Mouse (Mus musculus): ENCODE measurements around the gene Patl2. TPM values are rescaled to one million over a fixed set of nuclear protein-coding genes. Genes with fewer than 3 reads are reported as not detected.

The Patl2 gene
- polyA plus RNA-seq, 1 experiment = 0.86 TPM

DNA sequence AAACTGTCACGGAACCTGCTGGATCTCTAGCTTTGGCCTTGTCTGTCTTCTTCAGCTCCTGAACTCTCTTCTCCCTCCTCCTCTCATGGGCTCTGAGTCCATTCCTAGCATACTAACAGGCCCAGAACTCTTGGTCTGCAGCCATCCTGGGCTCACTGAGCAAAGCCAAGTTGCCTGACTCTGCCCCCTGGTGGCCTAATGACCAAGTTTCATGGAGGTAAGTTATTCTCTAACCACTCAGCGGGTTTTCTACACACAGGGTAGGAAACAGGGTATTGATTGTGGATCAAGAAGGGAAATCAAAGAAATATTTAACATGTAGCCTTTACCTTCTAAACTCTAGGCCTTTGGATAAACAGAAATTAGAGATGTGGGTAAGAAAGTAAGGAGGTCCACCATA, 25.3 kb downstream of the Patl2 start, which contains the start of gene Trim69:
Trim69 (plus strand) TSS at position 21 of the 400 bp plus-strand sequence.
- H3K4me3 ChIP-seq (ENCODE audit: control insufficient read depth, low read depth, low read length) = peak within 1 kb of the TSS; percentile 84
- no peaks in the 10 kb centered on the region; the same call in 1 of the 2 replicates for H3K36me3 ChIP-seq (ENCODE audit: control insufficient read depth, insufficient read depth, low read length)
- H3K4me1 ChIP-seq (ENCODE audit: control insufficient read depth, insufficient read depth, low read length) = peaks cover 5% of the 10 kb centered on the region
- H3K27ac ChIP-seq (ENCODE audit: control insufficient read depth, insufficient read depth, low read depth, low read length) = peak within 1 kb of the TSS; percentile 89
- TF ChIP-seq CTCF (IDR thresholded peaks at IDR 0.05; ENCODE audit: control insufficient read depth, insufficient read depth, insufficient replicate concordance, low read depth, low read length) (peak; percentile 69; the same call in 1 of the 2 replicates), POLR2A (IDR thresholded peaks at IDR 0.05; ENCODE audit: control insufficient read depth, low read depth, low read length) (no peak)
- H3K27me3 ChIP-seq (ENCODE audit: control insufficient read depth, insufficient read depth, low read length) = no peaks in the 10 kb centered on the region

GRCm38 (mm10) chr2:122159667-122160066, 26.3 kb downstream of the Patl2 start:
- peak overlapping the region; percentile 84 for H3K4me3 ChIP-seq (ENCODE audit: control insufficient read depth, low read depth, low read length)
- peaks cover 5% of the 10 kb centered on the region for H3K4me1 ChIP-seq (ENCODE audit: control insufficient read depth, insufficient read depth, low read length)
- H3K27ac ChIP-seq (ENCODE audit: control insufficient read depth, insufficient read depth, low read depth, low read length) = peak overlapping the region; percentile 56; the same call in 1 of the 2 replicates
- no peak for TF ChIP-seq CTCF (IDR thresholded peaks at IDR 0.05; ENCODE audit: control insufficient read depth, insufficient read depth, insufficient replicate concordance, low read depth, low read length)
- TF ChIP-seq POLR2A (IDR thresholded peaks at IDR 0.05; ENCODE audit: control insufficient read depth, low read depth, low read length) = no peak
- H3K36me3 ChIP-seq (ENCODE audit: control insufficient read depth, insufficient read depth, low read length) = no peaks in the 10 kb centered on the region; the same call in 1 of the 2 replicates
- no peaks in the 10 kb centered on the region for H3K27me3 ChIP-seq (ENCODE audit: control insufficient read depth, insufficient read depth, low read length)

GRCm38 (mm10) chr2:122158362-122158802, 27.6 kb downstream of the Patl2 start:
- TF ChIP-seq POLR2A (IDR thresholded peaks at IDR 0.05; ENCODE audit: control insufficient read depth, low read depth, low read length) (no peak), CTCF (IDR thresholded peaks at IDR 0.05; ENCODE audit: control insufficient read depth, insufficient read depth, insufficient replicate concordance, low read depth, low read length) (no peak)
- Histone ChIP-seq H3K36me3 (ENCODE audit: control insufficient read depth, insufficient read depth, low read length) (no peaks in the 10 kb centered on the region; the same call in 1 of the 2 replicates), H3K27me3 (ENCODE audit: control insufficient read depth, insufficient read depth, low read length) (no peaks in the 10 kb centered on the region), H3K4me3 (ENCODE audit: control insufficient read depth, low read depth, low read length) (no peak overlapping the region), H3K27ac (ENCODE audit: control insufficient read depth, insufficient read depth, low read depth, low read length) (no peak overlapping the region), H3K4me1 (ENCODE audit: control insufficient read depth, insufficient read depth, low read length) (peaks cover 2% of the 10 kb centered on the region)

GRCm38 (mm10) chr2:122157561-122157960, 28.4 kb downstream of the Patl2 start:
- peaks cover 2% of the 10 kb centered on the region; the same call in 1 of the 2 replicates for H3K4me1 ChIP-seq (ENCODE audit: control insufficient read depth, insufficient read depth, low read length)
- no peak overlapping the region for H3K4me3 ChIP-seq (ENCODE audit: control insufficient read depth, low read depth, low read length)
- TF ChIP-seq CTCF (IDR thresholded peaks at IDR 0.05; ENCODE audit: control insufficient read depth, insufficient read depth, insufficient replicate concordance, low read depth, low read length) (no peak), POLR2A (IDR thresholded peaks at IDR 0.05; ENCODE audit: control insufficient read depth, low read depth, low read length) (no peak)
- no peaks in the 10 kb centered on the region for H3K27me3 ChIP-seq (ENCODE audit: control insufficient read depth, insufficient read depth, low read length)
- H3K27ac ChIP-seq (ENCODE audit: control insufficient read depth, insufficient read depth, low read depth, low read length) = no peak overlapping the region
- H3K36me3 ChIP-seq (ENCODE audit: control insufficient read depth, insufficient read depth, low read length) = no peaks in the 10 kb centered on the region

- no peak for TF ChIP-seq CTCF (IDR thresholded peaks at IDR 0.05; ENCODE audit: control insufficient read depth, insufficient read depth, insufficient replicate concordance, low read depth, low read length)
- Histone ChIP-seq H3K27ac (ENCODE audit: control insufficient read depth, insufficient read depth, low read depth, low read length) (no peak overlapping the region), H3K4me3 (ENCODE audit: control insufficient read depth, low read depth, low read length) (no peak overlapping the region)
Observed at GRCm38 (mm10) chr2:122156051-122156700, 29.8 kb downstream of the Patl2 start.

DNA sequence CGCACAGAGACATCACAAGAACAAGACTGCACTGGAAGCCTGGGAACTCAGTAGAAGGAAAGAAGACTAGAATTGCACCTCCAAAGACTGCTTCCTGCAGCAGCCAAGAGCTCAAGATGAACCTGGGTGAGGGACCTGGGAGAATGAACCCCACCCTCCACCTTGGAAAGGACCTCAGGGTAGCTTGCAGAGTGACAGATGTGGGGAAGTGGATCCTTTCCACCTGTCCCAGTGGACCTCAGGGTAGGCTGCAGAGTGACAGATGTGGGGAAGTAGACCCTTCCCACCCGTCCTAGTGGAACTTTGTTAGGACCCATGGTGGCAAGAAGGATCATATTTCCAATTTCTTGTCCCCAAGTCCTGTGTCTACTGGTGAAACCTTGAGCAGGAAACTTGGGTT, 30.7 kb downstream of the Patl2 start:
- no peaks in the 10 kb centered on the region for H3K27me3 ChIP-seq (ENCODE audit: control insufficient read depth, insufficient read depth, low read length)
- TF ChIP-seq CTCF (IDR thresholded peaks at IDR 0.05; ENCODE audit: control insufficient read depth, insufficient read depth, insufficient replicate concordance, low read depth, low read length) = no peak
- TF ChIP-seq POLR2A (IDR thresholded peaks at IDR 0.05; ENCODE audit: control insufficient read depth, low read depth, low read length) = no peak
- H3K36me3 ChIP-seq (ENCODE audit: control insufficient read depth, insufficient read depth, low read length) = no peaks in the 10 kb centered on the region
- H3K27ac ChIP-seq (ENCODE audit: control insufficient read depth, insufficient read depth, low read depth, low read length) = no peak overlapping the region
- H3K4me1 ChIP-seq (ENCODE audit: control insufficient read depth, insufficient read depth, low read length) = peaks cover 2% of the 10 kb centered on the region; the same call in 1 of the 2 replicates
- no peak overlapping the region for H3K4me3 ChIP-seq (ENCODE audit: control insufficient read depth, low read depth, low read length)

More at GRCm38 (mm10) chr2:122156051-122156700, 29.8 kb downstream of the Patl2 start:
- Histone ChIP-seq H3K27me3 (ENCODE audit: control insufficient read depth, insufficient read depth, low read length) (no peaks in the 10 kb centered on the region), H3K36me3 (ENCODE audit: control insufficient read depth, insufficient read depth, low read length) (no peaks in the 10 kb centered on the region), H3K4me1 (ENCODE audit: control insufficient read depth, insufficient read depth, low read length) (peaks cover 2% of the 10 kb centered on the region; the same call in 1 of the 2 replicates)

DNA sequence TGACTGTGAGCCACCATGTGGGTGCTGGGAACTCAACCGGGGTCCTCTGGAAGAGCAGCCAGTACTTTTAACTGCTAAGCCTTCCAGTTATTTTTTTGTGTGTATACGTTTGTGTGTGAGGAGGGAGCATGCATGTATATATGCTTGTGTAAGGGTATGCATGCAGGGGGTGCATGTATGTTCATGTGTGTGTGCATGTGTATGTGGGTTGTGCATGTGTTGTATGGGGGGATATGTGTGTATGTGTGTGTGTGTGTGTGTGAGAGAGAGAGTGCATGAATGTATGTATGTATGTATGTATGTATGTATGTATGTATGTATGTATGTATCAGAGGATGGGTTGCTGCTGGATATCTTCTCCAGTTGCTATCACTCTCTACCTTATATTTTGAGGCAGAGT, 31.5 kb downstream of the Patl2 start:
- H3K4me1 ChIP-seq (ENCODE audit: control insufficient read depth, insufficient read depth, low read length) = 0 out of 2 replicates have a peak, but pooled peaks cover 2% of the 10 kb centered on the region
- TF ChIP-seq POLR2A (IDR thresholded peaks at IDR 0.05; ENCODE audit: control insufficient read depth, low read depth, low read length) (no peak), CTCF (IDR thresholded peaks at IDR 0.05; ENCODE audit: control insufficient read depth, insufficient read depth, insufficient replicate concordance, low read depth, low read length) (no peak)
- H3K27ac ChIP-seq (ENCODE audit: control insufficient read depth, insufficient read depth, low read depth, low read length) = no peak overlapping the region
- no peaks in the 10 kb centered on the region for H3K27me3 ChIP-seq (ENCODE audit: control insufficient read depth, insufficient read depth, low read length)
- H3K4me3 ChIP-seq (ENCODE audit: control insufficient read depth, low read depth, low read length) = no peak overlapping the region
- H3K36me3 ChIP-seq (ENCODE audit: control insufficient read depth, insufficient read depth, low read length) = no peaks in the 10 kb centered on the region

Measured in testis, adult 2 months (tissue).